Mouse (Mus musculus): Measurements from ENCODE around the gene Slc17a5. TPM values are rescaled to one million over a fixed set of nuclear protein-coding genes. Genes with fewer than 3 reads are reported as not detected.

The Slc17a5 gene
- polyA plus RNA-seq, 1 experiment from 2014 or later, result 18.0 TPM

- H3K27me3 ChIP-seq, result no peaks in the 10 kb centered on the region
Measured at GRCm38 (mm10) chr9:78595769-78596555, 8.1 kb upstream of the Slc17a5 start.

GRCm38 (mm10) chr9:78595257-78595656 is 7.4 kb upstream of the Slc17a5 start:
- ATAC-seq (replicated peaks), result no peak
- Histone ChIP-seq H3K27ac (replicated peaks) (no peak overlapping the region), H3K9ac (replicated peaks) (no peak overlapping the region), H3K9me3 (no peaks in the 10 kb centered on the region), H3K36me3 (no peaks in the 10 kb centered on the region), H3K4me2 (replicated peaks) (no peak overlapping the region), H3K4me1 (no peaks in the 10 kb centered on the region), H3K4me3 (no peak overlapping the region), H3K27me3 (no peaks in the 10 kb centered on the region)
- 90% methylated on average over 3 of the region's 3 CpGs for WGBS

More at GRCm38 (mm10) chr9:78595769-78596555, 8.1 kb upstream of the Slc17a5 start:
- no peak overlapping the region for H3K9ac ChIP-seq (replicated peaks)
- 92% methylated on average over 18 of the region's 18 CpGs for WGBS
- no peak overlapping the region for H3K27ac ChIP-seq (replicated peaks)
- H3K4me1 ChIP-seq, result no peaks in the 10 kb centered on the region
- no peak overlapping the region for H3K4me3 ChIP-seq
- no peaks in the 10 kb centered on the region for H3K9me3 ChIP-seq
- ATAC-seq (replicated peaks), result no peak
- H3K4me2 ChIP-seq (replicated peaks), result no peak overlapping the region
- no peaks in the 10 kb centered on the region for H3K36me3 ChIP-seq

DNA sequence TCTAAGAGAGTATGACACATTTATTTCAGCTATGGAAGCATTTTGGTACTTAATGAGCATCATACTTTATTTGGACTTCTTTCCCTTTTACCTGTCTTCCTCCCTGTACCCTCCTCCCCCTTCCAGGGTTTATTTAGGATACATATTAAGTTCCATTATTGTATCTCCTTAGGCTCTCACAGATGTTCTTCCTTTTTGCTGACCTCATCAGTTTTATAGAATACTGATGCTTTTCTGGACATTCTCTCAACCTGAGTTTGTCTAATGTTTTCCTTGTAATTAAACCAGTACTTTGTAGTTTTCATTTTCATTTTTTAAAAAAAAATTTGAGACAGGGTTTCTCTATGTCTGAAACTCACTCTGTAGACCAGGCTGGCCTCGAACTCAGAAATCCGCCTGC is 2.6 kb upstream of the Slc17a5 start:
- WGBS, result 95% methylated on average over 2 of the region's 2 CpGs

GRCm38 (mm10) chr9:78588411-78589033 is 681 bp upstream of the Slc17a5 start:
- H3K27me3 ChIP-seq, result no peaks in the 10 kb centered on the region
- H3K4me3 ChIP-seq, result peak overlapping the region; percentile 65
- peak overlapping the region; percentile 48 for H3K4me2 ChIP-seq (replicated peaks)
- 81% methylated on average over 10 of the region's 10 CpGs for WGBS
- H3K9me3 ChIP-seq, result no peaks in the 10 kb centered on the region
- H3K27ac ChIP-seq (replicated peaks), result peak overlapping the region; percentile 71
- H3K36me3 ChIP-seq, result no peaks in the 10 kb centered on the region
- no peak overlapping the region; the same call in 1 of the 2 replicates for H3K9ac ChIP-seq (replicated peaks)
- peaks cover 4% of the 10 kb centered on the region; the same call in 1 of the 2 replicates for H3K4me1 ChIP-seq
- ATAC-seq (replicated peaks), result peak; percentile 53

More for the DNA sequence above, 2.6 kb upstream of the Slc17a5 start:
- no peak overlapping the region for H3K9ac ChIP-seq (replicated peaks)
- H3K27me3 ChIP-seq, result no peaks in the 10 kb centered on the region
- no peak overlapping the region for H3K4me2 ChIP-seq (replicated peaks)
- no peaks in the 10 kb centered on the region for H3K36me3 ChIP-seq
- H3K9me3 ChIP-seq, result no peaks in the 10 kb centered on the region
- no peak overlapping the region for H3K4me3 ChIP-seq
- H3K27ac ChIP-seq (replicated peaks), result no peak overlapping the region
- ATAC-seq (replicated peaks), result no peak
- H3K4me1 ChIP-seq, result peaks cover 4% of the 10 kb centered on the region; the same call in 1 of the 2 replicates

DNA sequence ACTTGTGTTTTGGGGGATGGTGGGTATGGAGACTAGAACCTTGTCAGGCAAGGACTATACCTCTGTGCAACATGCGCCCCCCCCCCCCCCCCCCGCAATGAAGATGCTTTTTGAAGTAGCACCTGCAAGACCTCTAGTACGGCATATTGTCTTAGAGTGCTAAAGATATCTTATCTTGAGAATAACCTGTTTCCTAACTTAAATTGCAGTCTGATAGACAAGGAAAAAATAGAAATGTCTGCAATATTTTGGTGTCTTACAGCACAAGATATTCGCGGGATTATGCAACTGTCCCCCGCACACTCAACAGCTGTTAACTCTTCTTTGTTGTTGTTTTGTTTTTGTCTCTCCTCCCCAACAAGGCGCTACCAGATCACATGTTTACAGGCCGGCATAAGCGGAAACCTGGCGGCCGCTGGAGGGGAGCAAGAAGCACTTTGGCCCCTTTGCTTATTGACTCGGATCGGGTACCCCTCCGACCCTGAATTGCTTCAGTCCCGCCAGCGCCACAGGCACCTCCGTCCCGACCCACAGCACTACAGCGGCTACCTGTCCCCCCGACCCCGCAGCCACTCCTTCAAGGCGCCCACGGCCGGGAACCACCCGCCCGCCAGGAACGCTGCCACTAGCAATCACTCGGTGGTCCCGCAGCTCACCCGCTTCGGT is 490 bp downstream of the Slc17a5 start:
- WGBS, result 1% methylated on average over 31 of the region's 31 CpGs
- no peak; the same call in 1 of the 2 replicates for ATAC-seq (replicated peaks)
- Histone ChIP-seq H3K27ac (replicated peaks) (peak overlapping the region; percentile 71), H3K9ac (replicated peaks) (peak overlapping the region; percentile 59), H3K4me2 (replicated peaks) (peak overlapping the region; percentile 48), H3K36me3 (no peaks in the 10 kb centered on the region), H3K4me3 (peak overlapping the region; percentile 65), H3K9me3 (no peaks in the 10 kb centered on the region), H3K4me1 (peaks cover 4% of the 10 kb centered on the region; the same call in 1 of the 2 replicates), H3K27me3 (no peaks in the 10 kb centered on the region)

DNA sequence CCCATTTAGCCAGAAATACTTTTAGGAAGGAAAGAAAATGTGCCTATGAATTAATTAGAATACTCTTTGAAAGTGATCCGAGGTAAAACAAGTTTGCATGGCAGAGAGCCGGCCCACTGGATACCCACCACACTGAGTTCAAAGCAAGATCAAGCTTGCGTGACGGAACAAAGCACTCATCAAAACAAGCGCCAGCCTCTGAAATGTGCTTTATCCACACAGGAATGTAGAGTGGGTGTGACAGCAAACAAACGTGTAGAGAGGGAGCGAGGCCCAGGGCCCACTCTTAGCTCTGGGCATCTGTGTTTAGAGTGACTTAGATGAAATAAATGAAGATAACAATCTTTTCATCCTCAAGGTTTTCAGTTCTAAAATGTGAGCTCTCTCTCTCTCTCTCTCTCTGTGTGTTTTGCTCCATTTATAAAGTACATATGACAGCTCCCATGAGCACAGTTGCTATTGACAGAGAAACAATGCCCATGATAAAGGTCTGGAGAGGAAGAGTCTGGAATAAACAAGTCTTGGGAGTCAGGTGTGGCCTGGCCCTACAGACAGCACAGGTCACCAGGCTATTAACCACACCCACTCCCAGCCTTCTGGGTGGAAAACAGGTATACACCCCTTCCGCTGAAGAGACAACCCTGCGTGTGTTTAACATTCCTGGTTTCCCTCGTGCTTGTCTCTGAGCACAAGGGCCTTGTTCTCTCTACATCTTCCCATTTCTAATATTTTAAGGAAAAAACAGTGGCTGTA is 8.0 kb downstream of the Slc17a5 start:
- peaks cover 16% of the 10 kb centered on the region; the same call in 1 of the 2 replicates for H3K36me3 ChIP-seq
- no peak overlapping the region for H3K27ac ChIP-seq (replicated peaks)
- 45% methylated on average over 10 of the region's 10 CpGs for WGBS
- no peaks in the 10 kb centered on the region for H3K27me3 ChIP-seq
- H3K4me1 ChIP-seq, result no peaks in the 10 kb centered on the region
- H3K4me2 ChIP-seq (replicated peaks), result no peak overlapping the region
- H3K9ac ChIP-seq (replicated peaks), result no peak overlapping the region
- no peak for ATAC-seq (replicated peaks)
- no peak overlapping the region for H3K4me3 ChIP-seq
- no peaks in the 10 kb centered on the region for H3K9me3 ChIP-seq

- Histone ChIP-seq H3K9ac (replicated peaks) (no peak overlapping the region), H3K27me3 (no peaks in the 10 kb centered on the region), H3K36me3 (peaks cover 16% of the 10 kb centered on the region; the same call in 1 of the 2 replicates), H3K27ac (replicated peaks) (no peak overlapping the region), H3K4me2 (replicated peaks) (no peak overlapping the region), H3K4me1 (no peaks in the 10 kb centered on the region), H3K4me3 (no peak overlapping the region), H3K9me3 (no peaks in the 10 kb centered on the region)
- WGBS, result 96% methylated on average over 7 of the region's 7 CpGs
- no peak for ATAC-seq (replicated peaks)
Measured at GRCm38 (mm10) chr9:78578824-78579223, 9.0 kb downstream of the Slc17a5 start.

GRCm38 (mm10) chr9:78576466-78576865 is 11.4 kb downstream of the Slc17a5 start:
- 90% methylated on average over 5 of the region's 5 CpGs for WGBS
- Histone ChIP-seq H3K9me3 (no peaks in the 10 kb centered on the region), H3K4me1 (no peaks in the 10 kb centered on the region), H3K9ac (replicated peaks) (no peak overlapping the region), H3K27me3 (no peaks in the 10 kb centered on the region), H3K4me2 (replicated peaks) (no peak overlapping the region), H3K4me3 (no peak overlapping the region), H3K27ac (replicated peaks) (no peak overlapping the region), H3K36me3 (peaks cover 27% of the 10 kb centered on the region; the same call in 1 of the 2 replicates)
- ATAC-seq (replicated peaks), result no peak

- Histone ChIP-seq H3K36me3 (peaks cover 23% of the 10 kb centered on the region), H3K9me3 (no peaks in the 10 kb centered on the region), H3K27me3 (no peaks in the 10 kb centered on the region), H3K4me2 (replicated peaks) (no peak overlapping the region), H3K4me1 (no peaks in the 10 kb centered on the region), H3K27ac (replicated peaks) (no peak overlapping the region), H3K4me3 (no peak overlapping the region), H3K9ac (replicated peaks) (no peak overlapping the region)
- no peak for ATAC-seq (replicated peaks)
- WGBS, result 71% methylated on average over 9 of the region's 9 CpGs
Measured at GRCm38 (mm10) chr9:78569934-78570333, 17.9 kb downstream of the Slc17a5 start.

- no peak overlapping the region for H3K27ac ChIP-seq (replicated peaks)
- no peak overlapping the region for H3K4me2 ChIP-seq (replicated peaks)
- H3K9me3 ChIP-seq, result no peaks in the 10 kb centered on the region
- no peaks in the 10 kb centered on the region for H3K4me1 ChIP-seq
- ATAC-seq (replicated peaks), result no peak
- no peak overlapping the region for H3K9ac ChIP-seq (replicated peaks)
- 87% methylated on average over 4 of the region's 4 CpGs for WGBS
- peaks cover 12% of the 10 kb centered on the region; the same call in 1 of the 2 replicates for H3K36me3 ChIP-seq
- no peaks in the 10 kb centered on the region for H3K27me3 ChIP-seq
- H3K4me3 ChIP-seq, result no peak overlapping the region
Measured at GRCm38 (mm10) chr9:78559479-78559878, 28.4 kb downstream of the Slc17a5 start.

- Histone ChIP-seq H3K4me3 (no peak overlapping the region), H3K27ac (replicated peaks) (no peak overlapping the region), H3K9ac (replicated peaks) (no peak overlapping the region), H3K9me3 (no peaks in the 10 kb centered on the region), H3K4me1 (no peaks in the 10 kb centered on the region), H3K36me3 (peaks cover 12% of the 10 kb centered on the region; the same call in 1 of the 2 replicates), H3K27me3 (no peaks in the 10 kb centered on the region), H3K4me2 (replicated peaks) (no peak overlapping the region)
- 81% methylated on average over 8 of the region's 8 CpGs for WGBS
- ATAC-seq (replicated peaks), result no peak
Measured at GRCm38 (mm10) chr9:78558586-78559214, 29.1 kb downstream of the Slc17a5 start.
